Mouse (Mus musculus) MEL (cell line): ENCODE results near the gene Gm11563.

ENCODE experiments used
- CHD2 ChIP-seq: IDR thresholded peaks from 2 replicates; pipeline ENCODE4 v1.6.1; 2011; ENCODE audit warnings: low read length, improper control_type of control experiment
- CTCF ChIP-seq, 3 experiments: IDR thresholded peaks in 2 of 3; conservative IDR thresholded peaks in 1 of 3; 2 replicates each; pipeline ENCODE4 v1.5.1; 2011 to 2012; ENCODE audit warnings: low read length in 3 of 3, low read depth in 2 of 3, mild to moderate bottlenecking in 2 of 3, improper control_type of control experiment in 1 of 3, inconsistent platforms in 1 of 3, mixed read lengths in 1 of 3, moderate library complexity in 1 of 3; ENCODE audit not compliant: control insufficient read depth in 1 of 3, insufficient read depth in 1 of 3, poor library complexity in 1 of 3, severe bottlenecking in 1 of 3
- GABPA ChIP-seq: IDR thresholded peaks from 2 replicates; pipeline ENCODE4 v1.6.1; 2012; ENCODE audit warnings: low read depth, mild to moderate bottlenecking, inconsistent platforms, low read length, improper control_type of control experiment, moderate library complexity
- HCFC1 ChIP-seq: IDR thresholded peaks from 2 replicates; pipeline ENCODE4 v1.6.1; 2012; ENCODE audit warnings: low read depth, mild to moderate bottlenecking, inconsistent platforms, low read length, improper control_type of control experiment, moderate library complexity
- KAT2A ChIP-seq: conservative IDR thresholded peaks from 2 replicates; pipeline ENCODE4 v1.6.1; 2012; ENCODE audit warnings: low read depth, low read length, improper control_type of control experiment, inconsistent platforms
- MYC ChIP-seq: IDR thresholded peaks from 2 replicates; pipeline ENCODE4 v1.6.1; 2011; ENCODE audit warnings: low read depth, mild to moderate bottlenecking, low read length, improper control_type of control experiment, moderate library complexity
- POLR2A ChIP-seq, 2 experiments: IDR thresholded peaks; 2 replicates each; pipeline ENCODE4 v1.6.1; 2011 to 2012; ENCODE audit warnings: low read length in 2 of 2, mild to moderate bottlenecking in 2 of 2, control low read depth in 1 of 2, improper control_type of control experiment in 1 of 2, low read depth in 1 of 2, moderate library complexity in 1 of 2; ENCODE audit not compliant: control insufficient read depth in 1 of 2, insufficient read depth in 1 of 2, poor library complexity in 1 of 2
- POLR2AphosphoS5 ChIP-seq: IDR thresholded peaks from 2 replicates; pipeline ENCODE4 v1.6.1; 2012; ENCODE audit warnings: low read depth, borderline replicate concordance, mild to moderate bottlenecking, inconsistent platforms, low read length, moderate library complexity, mixed read lengths

- TF ChIP-seq HCFC1: no peak
- TF ChIP-seq POLR2A (IDR thresholded peaks at IDR 0.05; ENCODE audit: control insufficient read depth in 1 of 2, insufficient read depth in 1 of 2, low read depth in 1 of 2, low read length in 2 of 2, poor library complexity in 1 of 2): no peak
- TF ChIP-seq POLR2AphosphoS5: no peak
- no peak for TF ChIP-seq CHD2
- no peak for TF ChIP-seq KAT2A
- TF ChIP-seq MYC: no peak
- no peak for TF ChIP-seq GABPA
- TF ChIP-seq CTCF (IDR thresholded peaks at IDR 0.05 in 2 of 3, conservative IDR thresholded peaks at IDR 0.05 in 1 of 3; ENCODE audit: control insufficient read depth in 1 of 3, insufficient read depth in 1 of 3, low read depth in 2 of 3, low read length in 3 of 3, poor library complexity in 1 of 3, severe bottlenecking in 1 of 3): no peak
These were observed 24.1 kb downstream of the Gm11563 start, which contains the start of gene Krtap4-2 for GRCm38 (mm10) chr11:99634653-99635134.
